Mouse (Mus musculus) CD4-positive, CD25-positive, alpha-beta regulatory T cell, adult 2 months (primary cell): ENCODE measurements at regions not wholly inside any gene's neighbourhood (a gene's known extent, or its start where the extent isn't known, plus 50 kb on each side); places are given as distances from the start of the nearest gene placed in this dataset.

Experiments used
- DNase-seq: peaks from one replicate; pipeline ENCODE4 v3.0.0-alpha.2; 2012; ENCODE audit warnings: low read depth, low spot score

GRCm38 (mm10) chr13:80946034-80946433, 62.9 kb downstream of the Arrdc3 start:
- DNase-seq, result no peak

- no peak for DNase-seq
These were observed 64.5 kb downstream of the Arrdc3 start for GRCm38 (mm10) chr13:80947705-80948104.

DNA sequence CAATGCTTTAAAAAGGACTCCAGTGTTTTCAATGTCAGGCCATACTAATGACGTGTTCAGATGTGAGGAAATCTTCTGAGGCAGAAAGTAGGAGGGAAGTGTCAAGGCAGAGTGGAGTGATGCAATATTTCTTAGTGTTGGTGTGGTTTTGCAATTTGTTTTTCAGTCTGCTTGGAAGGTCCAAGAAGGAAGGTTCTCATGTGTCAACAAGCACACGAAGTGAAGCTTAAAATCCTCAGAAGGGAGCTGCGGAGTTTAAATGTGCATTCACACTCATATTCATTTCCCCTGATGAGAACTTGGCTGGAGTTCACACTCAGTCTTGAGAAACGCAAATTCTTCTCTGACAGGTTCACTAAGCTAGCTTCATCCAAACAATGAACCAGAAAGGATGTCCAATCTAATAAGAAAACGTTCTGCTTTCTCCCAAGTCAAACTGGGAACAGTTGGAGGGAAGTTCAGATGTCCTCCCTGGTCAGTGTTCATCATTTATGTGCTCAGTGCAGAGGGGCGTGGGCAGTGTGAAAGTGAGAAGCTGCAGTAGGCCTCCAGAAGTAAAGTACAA, 66.0 kb downstream of the Arrdc3 start:
- no peak for DNase-seq

GRCm38 (mm10) chr13:80950239-80950638, 67.1 kb downstream of the Arrdc3 start:
- DNase-seq, result no peak

DNA sequence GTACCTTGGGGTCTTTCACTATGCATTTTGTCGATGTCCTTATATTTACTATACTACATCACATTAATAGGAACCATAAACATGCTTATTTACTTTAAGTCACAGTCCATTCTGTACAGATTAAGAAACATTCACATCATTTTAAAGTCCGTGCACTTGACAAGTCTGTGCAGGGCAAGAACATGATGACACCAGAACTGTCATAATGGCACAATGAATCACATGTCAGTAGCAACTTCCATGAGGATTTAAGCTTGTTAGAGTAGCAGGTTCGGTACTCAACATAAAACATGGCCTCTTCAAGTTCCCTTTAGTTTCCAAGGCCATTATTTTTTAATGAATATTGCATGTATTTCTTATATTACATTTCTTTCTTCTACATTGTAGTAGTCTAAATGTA, 67.6 kb downstream of the Arrdc3 start:
- no peak for DNase-seq

- no peak for DNase-seq
These were observed 68.1 kb downstream of the Arrdc3 start for GRCm38 (mm10) chr13:80951327-80951726.

DNA sequence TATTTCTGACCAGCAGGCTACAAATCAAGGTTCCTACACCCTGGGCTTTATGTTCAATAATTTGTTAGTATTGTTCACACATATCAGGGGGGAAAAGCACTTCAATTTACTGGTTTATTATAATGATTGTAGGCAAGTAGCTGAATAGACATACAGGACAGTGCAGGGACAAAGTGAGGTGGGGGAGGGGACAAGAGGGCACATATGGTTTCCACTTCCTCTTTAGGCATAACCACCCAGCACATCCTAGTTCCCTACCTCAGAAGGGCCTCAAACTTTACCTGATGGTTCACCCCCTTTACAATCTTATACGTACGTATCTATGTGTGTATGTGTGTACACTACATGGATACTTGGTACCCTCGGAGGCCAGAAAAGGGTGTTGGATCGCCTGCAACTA, 69.7 kb downstream of the Arrdc3 start:
- no peak for DNase-seq

- DNase-seq, result no peak
These were observed 71.0 kb downstream of the Arrdc3 start for GRCm38 (mm10) chr13:80954059-80954645.

DNA sequence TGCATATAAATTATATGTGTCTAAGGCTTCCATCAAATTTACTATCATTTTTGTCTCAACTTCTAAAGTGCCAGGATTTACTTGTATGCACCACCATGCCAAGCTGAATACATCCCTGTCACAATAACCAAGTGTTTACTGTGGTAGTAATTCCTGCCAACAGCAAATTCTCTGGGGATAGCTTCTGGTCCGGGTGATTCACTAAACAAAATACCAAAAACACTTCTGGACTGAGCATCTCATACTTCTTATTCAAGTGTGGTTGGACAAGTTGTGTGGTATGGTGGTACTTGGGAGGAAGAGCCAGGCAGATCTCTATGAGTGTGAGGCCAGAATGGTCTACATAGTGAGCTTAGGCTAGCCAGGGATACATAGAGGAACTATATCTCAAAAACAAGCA, 73.8 kb downstream of the Arrdc3 start:
- no peak for DNase-seq

DNA sequence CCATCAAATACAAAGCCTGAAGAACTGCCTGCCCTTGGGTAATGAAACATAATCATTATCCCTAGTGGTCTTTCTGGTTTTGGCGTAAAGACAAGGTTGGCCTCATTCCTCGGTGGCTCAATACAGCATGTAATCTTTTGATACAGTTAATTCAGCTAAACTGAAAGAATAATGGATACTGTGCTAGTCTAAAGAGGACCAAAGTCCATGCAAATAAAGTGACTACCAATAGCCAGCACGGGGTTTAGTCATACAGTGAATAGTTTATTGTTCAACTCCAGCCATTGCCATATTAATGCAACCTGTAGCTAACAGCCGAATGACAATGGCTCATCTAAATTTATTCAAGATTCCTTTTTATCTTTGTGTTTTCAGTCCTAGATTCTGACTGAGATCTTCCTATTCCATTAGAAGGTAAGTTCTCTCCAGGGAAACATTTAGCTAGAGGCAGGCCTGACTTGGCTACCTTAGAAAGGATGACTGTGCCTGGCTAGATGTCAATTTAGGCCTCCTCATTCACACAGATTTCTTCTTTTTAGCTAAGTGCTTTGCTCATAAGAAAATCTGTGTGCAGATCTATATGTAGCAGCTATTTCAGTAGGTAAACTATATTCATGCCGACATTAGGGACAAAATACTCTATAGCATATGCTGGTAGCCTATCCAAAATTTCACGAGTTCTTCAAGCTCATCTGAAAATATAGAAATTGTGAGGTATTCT, 74.4 kb downstream of the Arrdc3 start:
- DNase-seq, result no peak

DNA sequence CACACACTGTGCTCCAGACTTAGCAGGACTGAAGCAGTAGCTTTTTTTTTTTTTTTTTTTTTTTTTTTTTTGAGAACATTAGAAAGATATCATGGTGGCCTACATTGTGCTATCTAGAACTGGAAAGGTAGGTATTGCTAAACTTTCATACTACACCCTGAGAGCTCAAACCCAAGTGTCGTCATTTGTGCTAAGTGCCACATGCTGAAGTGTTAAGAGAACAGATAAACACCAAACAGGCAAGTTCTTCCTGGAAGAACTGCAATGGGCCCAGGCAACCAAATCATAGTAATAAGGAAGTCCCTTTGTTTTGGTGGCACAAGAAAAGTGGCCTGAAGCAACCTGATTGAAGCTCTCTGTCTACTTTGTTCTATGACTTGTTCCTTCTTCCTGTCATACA, 76.6 kb downstream of the Arrdc3 start:
- no peak for DNase-seq

DNA sequence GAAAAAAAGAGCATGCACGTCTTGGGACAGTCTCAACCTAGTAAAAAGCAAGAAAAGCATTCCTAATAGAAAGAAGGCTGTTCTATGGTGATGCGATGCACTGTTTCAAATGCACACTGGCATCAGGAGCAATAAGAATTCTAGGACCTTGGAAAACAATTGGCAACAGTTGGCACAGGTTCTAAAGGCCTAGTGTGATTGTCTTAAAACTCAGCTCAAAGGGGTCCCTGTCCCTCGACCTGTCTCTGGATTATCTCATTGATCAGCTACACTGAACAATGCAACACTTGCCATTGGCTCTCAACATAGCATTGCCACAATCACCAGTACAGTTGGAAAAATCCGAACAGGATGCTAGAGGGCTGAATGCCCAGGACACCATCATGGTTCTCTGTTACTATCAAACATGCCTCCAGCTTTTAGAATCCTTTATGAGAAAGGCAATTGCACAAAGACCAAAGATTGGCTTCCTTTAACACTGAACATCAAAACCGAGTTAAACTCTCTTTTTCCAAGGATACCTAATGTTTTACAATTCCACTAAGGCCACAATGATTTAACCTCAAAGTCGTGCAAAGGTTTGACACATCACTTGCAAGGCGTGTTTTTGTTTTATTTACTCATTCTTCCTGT, 78.9 kb downstream of the Arrdc3 start:
- DNase-seq, result no peak

DNA sequence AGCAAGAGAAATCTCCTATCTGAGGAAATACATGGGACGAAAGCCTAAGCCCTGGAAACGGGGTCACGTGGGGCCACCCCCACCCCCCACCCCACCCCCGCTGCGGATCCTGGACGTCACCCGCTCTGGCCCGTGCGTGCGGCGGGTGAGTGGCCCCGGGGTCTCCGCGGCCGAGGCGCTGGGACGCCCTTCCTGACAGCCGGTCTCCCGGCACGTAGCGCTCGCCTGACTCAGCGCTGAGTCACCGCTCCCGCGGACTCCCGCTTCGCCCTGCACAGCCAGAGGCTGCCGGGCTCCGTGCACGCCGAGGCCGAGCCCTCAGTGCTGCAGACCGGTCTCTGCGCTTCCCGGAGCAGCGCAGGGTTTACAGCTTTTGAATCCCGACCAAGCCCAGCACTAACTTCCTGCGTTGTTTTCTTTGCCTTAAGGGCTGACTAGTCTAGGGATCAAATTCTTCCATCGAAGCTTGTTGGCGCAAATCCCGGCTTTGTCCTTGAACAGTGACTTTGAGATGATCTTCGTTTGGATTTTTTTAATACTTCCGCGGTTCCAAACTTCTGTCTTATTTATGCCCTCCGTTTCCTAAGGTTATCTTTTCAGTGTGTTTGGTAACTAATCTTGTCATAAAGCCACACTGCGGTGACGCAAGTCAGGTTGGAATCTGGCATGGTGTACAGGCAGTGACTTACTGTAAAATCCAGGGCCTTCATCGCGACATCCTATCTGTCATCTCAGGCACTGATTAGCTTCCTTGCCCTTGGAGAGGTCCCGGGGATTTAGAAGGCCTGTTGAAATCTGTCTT, 79.8 kb downstream of the Arrdc3 start:
- peak; percentile 39 for DNase-seq

DNA sequence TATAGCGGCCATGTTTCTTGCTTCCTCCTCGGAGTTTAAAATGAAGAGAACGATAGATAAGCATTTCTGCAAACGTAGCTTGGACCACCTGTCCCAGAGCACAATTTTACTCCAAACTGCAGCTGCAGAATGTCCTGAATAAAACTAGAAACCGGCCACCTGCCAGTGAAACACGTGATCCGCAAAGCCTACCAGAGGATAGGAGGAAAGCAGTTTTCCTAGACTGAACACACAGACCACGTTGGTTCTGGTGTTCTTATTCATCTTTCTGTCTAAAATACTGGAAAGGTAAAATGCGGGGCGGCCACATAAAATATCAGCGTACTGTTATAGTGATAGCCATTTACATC, 80.4 kb downstream of the Arrdc3 start:
- no peak for DNase-seq

GRCm38 (mm10) chr13:80971664-80972063, 88.5 kb downstream of the Arrdc3 start:
- DNase-seq, result no peak

- no peak for DNase-seq
These were observed 91.2 kb downstream of the Arrdc3 start for GRCm38 (mm10) chr13:80974424-80974823.

DNA sequence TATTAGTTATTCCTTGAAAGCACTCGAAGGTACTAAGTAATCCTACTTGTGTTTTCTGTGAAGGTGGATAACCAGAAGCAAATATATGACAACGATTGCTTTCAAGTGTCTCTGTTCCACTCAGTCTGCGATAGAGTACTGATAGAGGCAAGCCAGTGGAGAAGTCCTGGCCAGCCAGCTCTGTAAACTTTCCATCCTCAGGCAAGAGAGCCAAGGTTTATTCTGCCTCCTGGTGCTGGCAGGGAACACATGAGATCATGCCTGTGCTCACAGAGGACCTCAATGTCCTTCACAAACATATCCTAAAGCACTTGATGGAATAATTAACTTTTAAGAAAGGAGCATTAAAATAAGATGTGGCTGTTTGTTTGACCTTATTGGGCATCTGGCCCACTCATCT, 94.1 kb downstream of the Arrdc3 start:
- no peak for DNase-seq

- no peak for DNase-seq
These were observed 98.0 kb downstream of the Arrdc3 start for GRCm38 (mm10) chr13:80981201-80981600.

DNA sequence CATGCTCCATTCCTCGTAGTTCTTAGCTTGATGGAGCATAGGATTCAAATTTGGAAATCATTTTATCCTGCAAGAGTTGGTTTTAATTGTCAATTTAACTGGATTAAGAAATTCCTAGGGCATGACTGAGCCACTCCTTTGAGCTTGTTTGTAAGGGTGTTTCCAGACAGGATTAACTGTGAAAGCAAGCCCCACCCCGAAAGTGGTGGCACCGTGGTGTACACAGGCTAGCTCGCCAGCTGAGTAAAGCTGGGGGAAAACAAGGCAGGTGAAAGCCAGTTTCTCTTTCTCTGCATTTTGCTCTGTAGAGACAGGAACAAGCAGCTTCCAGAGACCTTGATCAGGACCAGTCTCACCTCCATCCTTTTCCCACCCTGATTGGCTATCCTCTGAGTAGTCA, 103.5 kb downstream of the Arrdc3 start:
- no peak for DNase-seq

DNA sequence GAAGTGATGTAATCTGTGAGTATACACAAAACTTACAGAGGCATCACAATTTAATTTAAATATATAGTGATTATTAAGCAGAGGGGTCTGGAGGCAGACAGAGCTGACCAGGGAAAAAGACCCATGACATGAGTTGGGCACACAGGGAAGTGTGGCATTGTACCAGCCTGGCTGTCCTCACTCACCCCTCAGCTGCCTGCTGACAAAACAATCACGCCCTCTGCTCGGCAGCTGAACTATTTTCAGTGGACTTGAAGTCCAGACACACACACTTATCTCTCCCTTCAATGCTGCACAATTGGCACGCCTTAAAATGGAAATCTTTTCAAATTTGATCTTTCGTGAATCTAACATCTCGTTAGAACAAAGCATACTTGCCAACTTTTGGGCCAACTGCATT, 106.6 kb downstream of the Arrdc3 start:
- DNase-seq, result no peak

DNA sequence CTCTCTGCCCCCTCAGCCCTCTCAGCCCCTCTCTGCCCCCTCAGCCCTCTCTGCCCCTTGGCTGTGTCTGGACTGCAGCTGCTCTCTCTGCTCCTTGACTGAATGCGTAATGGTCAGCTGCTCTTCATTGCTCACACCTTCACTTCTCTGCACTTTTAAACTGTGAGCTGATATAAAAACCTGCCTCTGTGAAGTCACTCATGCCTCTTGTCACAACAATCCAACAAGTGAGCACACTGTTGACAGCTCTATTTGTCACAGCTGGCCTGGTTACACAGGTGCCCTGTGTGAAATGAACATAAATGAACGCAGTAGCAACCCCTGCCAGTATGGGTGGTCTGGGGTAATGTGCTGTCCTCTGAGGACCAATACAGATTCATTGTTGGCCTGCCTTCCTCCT, 109.2 kb downstream of the Arrdc3 start:
- no peak for DNase-seq
